Mouse (Mus musculus) lung, postnatal 0 days (tissue): ENCODE results near the gene Filip1l. TPM values are rescaled to one million over a fixed set of nuclear protein-coding genes. Genes with fewer than 3 reads are reported as not detected.

Experiments used
- ATAC-seq: fragments of 200-750 bp; cut with Nextera tagmentation; 2 replicates; pipeline ENCODE4 v1.8.0; 2017; ENCODE audit warnings: moderate library complexity
- DNase-seq: peaks from one replicate; pipeline ENCODE4 v3.0.0-alpha.2; 2016; ENCODE audit warnings: low spot score
- H3K27ac ChIP-seq: fragments of 300-500 bp; sonication (generic); 2 replicates; pipeline ENCODE4 v1.5.1; 2014; ENCODE audit warnings: antibody characterized with exemption, mild to moderate bottlenecking, low read length, mixed read lengths
- H3K27me3 ChIP-seq: fragments of 300-500 bp; sonication (generic); replicated peaks from 2 replicates; pipeline ENCODE4 v1.6.1; 2014; ENCODE audit warnings: low read length, mixed read lengths; ENCODE audit not compliant: insufficient read depth
- H3K36me3 ChIP-seq: fragments of 300-500 bp; sonication (generic); 2 replicates; pipeline ENCODE4 v1.6.1; 2014; ENCODE audit warnings: low read length, mixed read lengths; ENCODE audit not compliant: insufficient read depth
- H3K4me1 ChIP-seq: fragments of 300-500 bp; sonication (generic); 2 replicates; pipeline ENCODE4 v1.6.1; 2014; ENCODE audit warnings: antibody characterized with exemption, low read depth, low read length, mixed read lengths; ENCODE audit not compliant: insufficient read depth
- H3K4me2 ChIP-seq: fragments of 300-500 bp; sonication (generic); replicated peaks from 2 replicates; pipeline ENCODE4 v1.6.1; 2014; ENCODE audit warnings: low read depth, mild to moderate bottlenecking, low read length, moderate library complexity, mixed read lengths
- H3K4me3 ChIP-seq: fragments of 300-500 bp; sonication (generic); 2 replicates; pipeline ENCODE4 v1.5.1; 2014; ENCODE audit warnings: low read depth, low read length
- H3K9ac ChIP-seq: fragments of 300-500 bp; sonication (generic); replicated peaks from 2 replicates; pipeline ENCODE4 v1.6.1; 2014; ENCODE audit warnings: low read depth, mild to moderate bottlenecking
- H3K9me3 ChIP-seq: fragments of 300-500 bp; sonication (generic); 2 replicates; pipeline ENCODE4 v1.6.1; 2016; ENCODE audit warnings: low read length, mixed read lengths
- CTCF ChIP-seq: IDR thresholded peaks from 2 replicates; pipeline ENCODE4 v1.5.1; 2016; ENCODE audit warnings: antibody characterized with exemption, mild to moderate bottlenecking
- EP300 ChIP-seq: IDR thresholded peaks from 2 replicates; pipeline ENCODE4 v1.6.1; 2016; ENCODE audit warnings: antibody characterized with exemption, mild to moderate bottlenecking, control low read depth
- WGBS: fragments of 180-500 bp; shearing (Covaris S2); extraction: QIAGEN DNeasy Blood & Tissue Kit; methylation state at CpG from one replicate; pipeline ENCODE4 v1.1.7; 2014; 5-methylcytosine and 5-hydroxymethylcytosine counted together
- polyA plus RNA-seq: library from polyadenylated mRNA; unstranded; fragments of >200 nt; fragmentation: Nextera tagmentation; extraction: Ambion mirVana; gene quantifications from 2 replicates; pipeline ENCODE4 v1.2.1, GENCODE M21; 2015

Filip1l gene
- polyA plus RNA-seq, 1 experiment from 2014 or later = 41.6 TPM

GRCm38 (mm10) chr16:57419332-57419731 is 66.4 kb downstream of the Filip1l start:
- Histone ChIP-seq H3K9ac (no peak overlapping the region), H3K4me3 (no peak overlapping the region), H3K9me3 (no peaks in the 10 kb centered on the region), H3K27ac (0 out of 2 replicates have a peak overlapping the region, but pooled peaks have one; percentile 44), H3K36me3 (no peaks in the 10 kb centered on the region), H3K4me1 (peaks cover 11% of the 10 kb centered on the region), H3K27me3 (no peaks in the 10 kb centered on the region), H3K4me2 (no peak overlapping the region)
- peak; percentile 59 for ATAC-seq
- WGBS = 54% methylated on average over 5 of the region's 5 CpGs
- peak; percentile 70 for DNase-seq
- TF ChIP-seq EP300 = no peak
- TF ChIP-seq CTCF = no peak

DNA sequence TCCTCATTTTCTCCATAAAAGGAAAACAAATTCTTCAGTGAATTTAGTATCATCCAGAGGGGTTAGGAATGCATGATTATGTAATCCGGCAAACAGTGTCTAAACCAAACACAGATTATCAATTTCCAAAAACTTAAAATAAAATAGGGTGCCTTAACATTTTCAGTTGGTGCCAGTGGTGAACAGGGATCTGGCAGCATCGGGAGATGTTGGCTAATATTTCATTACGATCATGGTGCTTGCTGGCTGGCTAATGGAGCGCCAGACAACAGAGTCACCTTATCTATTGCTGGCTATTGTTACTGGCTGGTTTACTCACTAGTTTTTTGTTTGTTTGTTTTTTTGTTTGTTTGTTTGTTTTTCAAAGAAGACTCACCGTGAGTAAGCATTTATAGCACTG is 67.0 kb downstream of the Filip1l start:
- ATAC-seq (no peak), DNase-seq (peak; percentile 36)
- Histone ChIP-seq H3K4me2 (no peak overlapping the region), H3K9me3 (no peaks in the 10 kb centered on the region), H3K27me3 (no peaks in the 10 kb centered on the region), H3K9ac (no peak overlapping the region), H3K36me3 (no peaks in the 10 kb centered on the region), H3K27ac (peak overlapping the region; percentile 62; the same call in 1 of the 2 replicates), H3K4me3 (no peak overlapping the region), H3K4me1 (peaks cover 11% of the 10 kb centered on the region)
- TF ChIP-seq CTCF (no peak), EP300 (0 out of 2 replicates have a peak, but pooled peaks have one; percentile 36)
- 61% methylated on average over 5 of the region's 5 CpGs for WGBS

GRCm38 (mm10) chr16:57420773-57421556 is 68.1 kb downstream of the Filip1l start:
- no peaks in the 10 kb centered on the region for H3K36me3 ChIP-seq
- H3K9ac ChIP-seq = no peak overlapping the region
- no peaks in the 10 kb centered on the region for H3K9me3 ChIP-seq
- ATAC-seq (peak; percentile 71), DNase-seq (peak; percentile 90)
- TF ChIP-seq CTCF (no peak), EP300 (peak; percentile 96)
- peak overlapping the region; percentile 62 for H3K27ac ChIP-seq
- H3K4me1 ChIP-seq = peaks cover 11% of the 10 kb centered on the region
- H3K4me2 ChIP-seq = no peak overlapping the region
- no peak overlapping the region for H3K4me3 ChIP-seq
- no peaks in the 10 kb centered on the region for H3K27me3 ChIP-seq
- 23% methylated on average over 8 of the region's 8 CpGs for WGBS

DNA sequence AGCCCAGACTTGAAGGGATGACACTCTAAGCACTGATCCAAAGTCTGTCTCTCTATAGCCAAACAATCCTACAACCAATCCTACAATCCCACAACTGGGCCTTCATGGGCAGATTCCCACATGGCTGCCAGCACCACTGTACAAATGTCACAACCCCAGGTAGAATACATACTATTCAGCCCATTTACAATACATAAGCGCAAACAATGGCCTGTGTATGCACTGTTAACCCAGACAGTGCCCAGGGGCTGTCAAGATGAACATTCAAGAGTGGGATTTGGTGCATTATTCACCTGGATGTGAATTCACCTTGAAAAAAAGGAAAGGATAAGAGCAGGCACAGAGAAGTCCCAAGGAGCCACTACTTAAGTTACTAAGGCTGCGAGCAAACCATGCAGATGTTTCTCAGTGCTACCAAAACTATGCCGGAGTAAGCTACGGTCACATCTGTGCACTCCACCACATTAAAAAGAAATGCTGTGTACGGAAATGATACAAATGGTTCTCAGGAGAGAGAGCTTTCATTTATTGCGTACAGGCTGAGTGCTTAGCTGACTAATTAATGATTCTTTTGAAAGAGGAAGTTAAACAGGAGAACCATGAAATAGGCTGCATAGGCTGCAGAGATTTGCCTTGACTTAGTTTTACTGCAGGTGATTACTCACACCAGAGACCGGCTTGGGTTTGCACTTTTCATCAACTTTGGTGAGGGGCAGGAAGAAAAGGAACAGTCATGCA is 69.0 kb downstream of the Filip1l start:
- WGBS = 70% methylated on average over 7 of the region's 7 CpGs
- Histone ChIP-seq H3K4me1 (peaks cover 11% of the 10 kb centered on the region), H3K9ac (no peak overlapping the region), H3K36me3 (no peaks in the 10 kb centered on the region), H3K4me3 (no peak overlapping the region), H3K27ac (peak overlapping the region; percentile 39), H3K27me3 (no peaks in the 10 kb centered on the region), H3K9me3 (no peaks in the 10 kb centered on the region), H3K4me2 (no peak overlapping the region)
- no peak for ATAC-seq
- TF ChIP-seq CTCF (no peak), EP300 (no peak)
- DNase-seq = no peak

GRCm38 (mm10) chr16:57423001-57423800 is 70.3 kb downstream of the Filip1l start:
- no peaks in the 10 kb centered on the region for H3K27me3 ChIP-seq
- no peak for TF ChIP-seq EP300
- no peak for TF ChIP-seq CTCF
- H3K9me3 ChIP-seq = no peaks in the 10 kb centered on the region
- no peak overlapping the region for H3K4me2 ChIP-seq
- no peak overlapping the region for H3K4me3 ChIP-seq
- peaks cover 11% of the 10 kb centered on the region for H3K4me1 ChIP-seq
- WGBS = 59% methylated on average over 6 of the region's 6 CpGs
- ATAC-seq (no peak), DNase-seq (peak; percentile 34)
- no peak overlapping the region for H3K9ac ChIP-seq
- H3K27ac ChIP-seq = no peak overlapping the region
- no peaks in the 10 kb centered on the region for H3K36me3 ChIP-seq

DNA sequence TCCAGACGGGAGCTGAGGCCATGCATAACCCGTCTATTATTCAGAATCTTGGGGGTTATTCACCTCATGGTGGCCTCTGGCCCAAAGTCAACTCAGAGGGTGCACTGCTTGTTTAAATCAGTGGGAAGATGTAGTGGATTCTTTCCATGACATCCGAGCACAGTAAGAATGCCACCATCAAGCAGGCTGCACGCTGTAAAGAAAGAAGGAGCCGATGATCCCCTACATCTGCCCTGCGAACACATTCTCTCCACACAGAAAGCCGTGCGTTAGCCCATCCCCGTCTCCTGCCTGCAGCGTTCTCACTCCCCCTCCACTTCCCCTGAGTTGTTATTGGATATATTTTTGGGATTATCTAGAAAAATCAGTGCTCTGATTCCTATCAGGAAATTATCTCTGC is 73.8 kb downstream of the Filip1l start:
- H3K4me1 ChIP-seq = peaks cover 4% of the 10 kb centered on the region
- H3K27me3 ChIP-seq = no peaks in the 10 kb centered on the region
- no peak overlapping the region for H3K4me3 ChIP-seq
- DNase-seq (no peak), ATAC-seq (no peak)
- H3K27ac ChIP-seq = no peak overlapping the region
- no peaks in the 10 kb centered on the region for H3K9me3 ChIP-seq
- H3K9ac ChIP-seq = no peak overlapping the region
- no peaks in the 10 kb centered on the region for H3K36me3 ChIP-seq
- 54% methylated on average over 10 of the region's 10 CpGs for WGBS
- TF ChIP-seq EP300 (no peak), CTCF (no peak)
- no peak overlapping the region for H3K4me2 ChIP-seq
